Mouse (Mus musculus) lung, embryonic 16.5 days (tissue): Measurements from ENCODE around the gene Adipoq. TPM values are rescaled to one million over a fixed set of nuclear protein-coding genes. Genes with fewer than 3 reads are reported as not detected.
"Not testable (repeated sequence)": the region's sequence is repeated elsewhere in the genome, so short reads cannot be mapped to it uniquely, and the experiment has no call there.

Experiments
- ATAC-seq: fragments of 200-750 bp; cut with Nextera tagmentation; 2 replicates; pipeline ENCODE4 v1.8.0; 2017; ENCODE audit warnings: low read depth, mild to moderate bottlenecking, moderate library complexity
- H3K27ac ChIP-seq: fragments of 300-500 bp; sonication (generic); 2 replicates; pipeline ENCODE4 v1.5.1; 2014; ENCODE audit warnings: mild to moderate bottlenecking, control low read depth, low read length
- H3K27me3 ChIP-seq: fragments of 300-500 bp; sonication (generic); 2 replicates; pipeline ENCODE4 v1.6.1; 2014; ENCODE audit warnings: low read depth, low read length, mixed read lengths; ENCODE audit not compliant: control insufficient read depth, insufficient read depth
- H3K36me3 ChIP-seq: fragments of 300-500 bp; sonication (generic); 2 replicates; pipeline ENCODE4 v1.6.1; 2014; ENCODE audit warnings: low read length; ENCODE audit not compliant: control insufficient read depth, insufficient read depth
- H3K4me1 ChIP-seq: fragments of 300-500 bp; sonication (generic); replicated peaks from 2 replicates; pipeline ENCODE4 v1.6.1; 2014; ENCODE audit warnings: low read length, mixed read lengths; ENCODE audit not compliant: control insufficient read depth, insufficient read depth
- H3K4me2 ChIP-seq: fragments of 300-500 bp; sonication (generic); 2 replicates; pipeline ENCODE4 v1.6.1; 2014; ENCODE audit warnings: low read depth, low read length, control low read depth
- H3K4me3 ChIP-seq: fragments of 300-500 bp; sonication (generic); 2 replicates; pipeline ENCODE4 v1.5.1; 2014; ENCODE audit warnings: mild to moderate bottlenecking, low read length, control low read depth
- H3K9ac ChIP-seq: fragments of 300-500 bp; sonication (generic); 2 replicates; pipeline ENCODE4 v1.6.1; 2014; ENCODE audit warnings: low read length, control low read depth
- H3K9me3 ChIP-seq: fragments of 300-500 bp; sonication (generic); 2 replicates; pipeline ENCODE4 v1.6.1; 2016; ENCODE audit warnings: low read length; ENCODE audit not compliant: control insufficient read depth
- WGBS: fragments of 180-500 bp; shearing (Covaris S2); extraction: QIAGEN DNeasy Blood & Tissue Kit; methylation state at CpG from one replicate; pipeline ENCODE4 v1.1.7; 2014; 5-methylcytosine and 5-hydroxymethylcytosine counted together
- polyA plus RNA-seq: library from polyadenylated mRNA; unstranded; fragments of >200 nt; fragmentation: Nextera tagmentation; extraction: Ambion mirVana; gene quantifications from 2 replicates; pipeline ENCODE4 v1.2.1, GENCODE M21; 2015

Gene Adipoq
- 0.73 TPM in 1 of 2 replicates, not detected in the other for polyA plus RNA-seq

GRCm38 (mm10) chr16:23146280-23146679 is at the start of gene Adipoq:
Gene Adipoq (plus strand): TSS chr16:23146536.
- no peak within 1 kb of the TSS for H3K4me3 ChIP-seq
- no peak within 1 kb of the TSS for H3K9ac ChIP-seq
- no peak for ATAC-seq
- no peak within 1 kb of the TSS for H3K27ac ChIP-seq
- 78% methylated on average over 3 of the region's 3 CpGs for WGBS
- H3K27me3 ChIP-seq = no peaks in the 10 kb centered on the region
- H3K4me1 ChIP-seq = no peaks in the 10 kb centered on the region
- H3K36me3 ChIP-seq = no peaks in the 10 kb centered on the region
- H3K4me2 ChIP-seq = no peak within 1 kb of the TSS
- H3K9me3 ChIP-seq = no peaks in the 10 kb centered on the region

GRCm38 (mm10) chr16:23096886-23097285 is 49.5 kb upstream of the Adipoq start:
- not testable (repeated sequence) for H3K9ac ChIP-seq, H3K4me2 ChIP-seq, H3K4me3 ChIP-seq, H3K27ac ChIP-seq, H3K36me3 ChIP-seq, H3K9me3 ChIP-seq, H3K27me3 ChIP-seq, ATAC-seq
- WGBS = 88% methylated on average over 1 of the region's 1 CpGs
- H3K4me1 ChIP-seq = peaks cover 11% of the 10 kb centered on the region; the same call in 1 of the 2 replicates

- WGBS = 79% methylated on average over 8 of the region's 8 CpGs
- not testable (repeated sequence) for H3K9me3 ChIP-seq, H3K4me2 ChIP-seq, H3K27me3 ChIP-seq, H3K4me3 ChIP-seq, H3K9ac ChIP-seq, H3K27ac ChIP-seq, ATAC-seq, H3K36me3 ChIP-seq
- H3K4me1 ChIP-seq = peaks cover 11% of the 10 kb centered on the region; the same call in 1 of the 2 replicates
Measured at GRCm38 (mm10) chr16:23097290-23098104, 48.8 kb upstream of the Adipoq start.

DNA sequence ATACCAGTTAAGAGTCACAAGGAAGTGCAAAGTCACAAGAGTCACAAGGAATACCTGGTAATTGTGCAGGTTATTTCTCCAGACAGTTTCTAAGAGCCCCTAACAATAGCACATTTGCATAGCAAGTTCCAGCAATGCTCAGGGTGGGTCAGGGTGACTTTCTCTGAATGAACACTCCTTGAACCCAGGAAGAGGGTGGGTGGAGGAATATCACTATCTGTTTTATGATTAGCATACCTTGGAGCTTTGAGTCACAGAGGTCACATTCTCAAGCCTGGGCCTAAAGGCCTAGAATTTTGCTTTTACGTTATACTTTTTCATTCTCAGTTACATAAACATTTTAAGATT is 48.3 kb upstream of the Adipoq start:
- H3K9ac ChIP-seq, H3K27ac ChIP-seq, ATAC-seq, H3K4me2 ChIP-seq, H3K4me3 ChIP-seq, H3K36me3 ChIP-seq, H3K9me3 ChIP-seq, H3K27me3 ChIP-seq: not testable (repeated sequence)
- peaks cover 11% of the 10 kb centered on the region; the same call in 1 of the 2 replicates for H3K4me1 ChIP-seq
- WGBS = 88% methylated on average over 1 of the region's 1 CpGs

DNA sequence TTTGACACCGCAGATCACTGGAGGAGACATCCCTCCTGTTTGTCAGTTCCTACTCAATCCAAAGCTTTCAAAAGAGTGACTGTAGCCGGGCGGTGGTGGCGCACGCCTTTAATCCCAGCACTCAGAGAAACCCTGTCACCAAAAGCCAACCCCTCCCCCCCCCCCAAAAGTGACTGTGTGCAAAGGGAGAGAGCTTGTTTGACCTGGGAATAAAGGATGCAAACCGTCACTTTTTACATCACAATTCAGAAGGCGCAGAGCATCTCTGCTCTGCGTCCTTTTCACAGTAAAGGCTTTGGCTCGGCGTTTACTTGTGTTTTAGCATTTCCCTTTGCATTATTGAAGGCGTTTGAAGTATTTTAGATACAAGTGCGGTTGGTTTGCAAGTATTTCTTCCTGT is 46.7 kb upstream of the Adipoq start:
- ATAC-seq = no peak
- no peaks in the 10 kb centered on the region for H3K36me3 ChIP-seq
- H3K9me3 ChIP-seq = no peaks in the 10 kb centered on the region
- WGBS = 16% methylated on average over 12 of the region's 12 CpGs
- peaks cover 11% of the 10 kb centered on the region; the same call in 1 of the 2 replicates for H3K4me1 ChIP-seq
- peak overlapping the region; percentile 44 for H3K4me3 ChIP-seq
- H3K4me2 ChIP-seq = peak overlapping the region; percentile 64
- H3K9ac ChIP-seq = peak overlapping the region; percentile 65
- no peak overlapping the region for H3K27ac ChIP-seq
- no peaks in the 10 kb centered on the region for H3K27me3 ChIP-seq

- Histone ChIP-seq H3K4me1 (peaks cover 11% of the 10 kb centered on the region; the same call in 1 of the 2 replicates), H3K27ac (no peak overlapping the region), H3K4me3 (peak overlapping the region; percentile 44), H3K27me3 (no peaks in the 10 kb centered on the region), H3K36me3 (no peaks in the 10 kb centered on the region), H3K9me3 (no peaks in the 10 kb centered on the region), H3K4me2 (peak overlapping the region; percentile 64), H3K9ac (peak overlapping the region; percentile 65)
- WGBS = 2% methylated on average over 9 of the region's 9 CpGs
- ATAC-seq = peak; percentile 73
Measured at GRCm38 (mm10) chr16:23100099-23100575, 46.2 kb upstream of the Adipoq start.

DNA sequence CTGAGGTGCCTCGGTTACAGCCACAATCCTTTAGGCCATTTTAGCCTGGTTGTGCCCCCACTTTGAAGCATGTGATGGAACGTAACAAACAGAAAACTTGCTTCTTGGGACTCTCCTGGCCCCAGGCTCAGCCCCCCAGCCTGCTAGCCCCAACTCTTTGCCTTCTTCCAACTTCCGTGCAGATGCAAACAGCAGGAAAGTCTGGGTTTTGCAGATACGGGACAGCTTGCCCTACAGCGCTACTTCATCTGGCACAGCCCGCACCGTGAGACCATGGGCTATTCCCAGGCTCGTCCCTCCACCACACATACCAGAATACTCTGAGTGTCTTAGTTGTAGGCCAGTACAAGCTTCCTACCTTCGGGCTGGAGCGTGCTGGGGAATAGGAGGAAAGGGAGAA is 45.7 kb upstream of the Adipoq start:
- ATAC-seq = peak; percentile 18
- Histone ChIP-seq H3K27ac (no peak overlapping the region), H3K9me3 (no peaks in the 10 kb centered on the region), H3K27me3 (no peaks in the 10 kb centered on the region), H3K4me1 (peaks cover 11% of the 10 kb centered on the region; the same call in 1 of the 2 replicates), H3K9ac (peak overlapping the region; percentile 65), H3K36me3 (no peaks in the 10 kb centered on the region), H3K4me2 (peak overlapping the region; percentile 64), H3K4me3 (peak overlapping the region; percentile 44)
- WGBS = 15% methylated on average over 10 of the region's 10 CpGs

GRCm38 (mm10) chr16:23102340-23103037 is 43.8 kb upstream of the Adipoq start:
- no peaks in the 10 kb centered on the region for H3K9me3 ChIP-seq
- no peaks in the 10 kb centered on the region for H3K36me3 ChIP-seq
- peak overlapping the region; percentile 61 for H3K4me2 ChIP-seq
- H3K27ac ChIP-seq = no peak overlapping the region
- ATAC-seq = no peak
- peak overlapping the region; percentile 61 for H3K9ac ChIP-seq
- no peaks in the 10 kb centered on the region for H3K27me3 ChIP-seq
- H3K4me3 ChIP-seq = peak overlapping the region; percentile 43
- WGBS = 8% methylated on average over 15 of the region's 15 CpGs
- H3K4me1 ChIP-seq = peaks cover 11% of the 10 kb centered on the region; the same call in 1 of the 2 replicates
